Mouse (Mus musculus) thymus, adult 2 months (tissue): ENCODE data around the gene Svbp. TPM values are rescaled to one million over a fixed set of nuclear protein-coding genes. Genes with fewer than 3 reads are reported as not detected.

Experiments used
- DNase-seq: peaks from one replicate; pipeline ENCODE4 v3.0.0; 2021
- H3K27ac ChIP-seq: fragments of 200-500 bp; 2 replicates; pipeline ENCODE4 v1.5.1; 2012; ENCODE audit warnings: low read length, control low read depth; ENCODE audit not compliant: control insufficient read depth, insufficient read depth
- H3K27me3 ChIP-seq: fragments of 200-500 bp; 2 replicates; pipeline ENCODE4 v1.6.1; 2012; ENCODE audit warnings: mild to moderate bottlenecking, low read length, moderate library complexity, mixed read lengths; ENCODE audit not compliant: control insufficient read depth, insufficient read depth
- H3K36me3 ChIP-seq: fragments of 200-500 bp; 2 replicates; pipeline ENCODE4 v1.6.1; 2012; ENCODE audit warnings: mild to moderate bottlenecking, low read length, moderate library complexity; ENCODE audit not compliant: control insufficient read depth, insufficient read depth
- H3K4me1 ChIP-seq: fragments of 200-500 bp; replicated peaks from 2 replicates; pipeline ENCODE4 v1.6.1; 2012; ENCODE audit warnings: low read length; ENCODE audit not compliant: control insufficient read depth, insufficient read depth
- H3K4me3 ChIP-seq: fragments of 200-500 bp; 2 replicates; pipeline ENCODE4 v1.5.1; 2012; ENCODE audit warnings: mild to moderate bottlenecking, low read length, control low read depth, moderate library complexity; ENCODE audit not compliant: control insufficient read depth, insufficient read depth
- CTCF ChIP-seq: fragments of 200-500 bp; IDR thresholded peaks from 2 replicates; pipeline ENCODE4 v1.5.1; 2012; ENCODE audit warnings: mild to moderate bottlenecking, control low read depth, low read length, moderate library complexity, borderline replicate concordance; ENCODE audit not compliant: control insufficient read depth, poor library complexity, insufficient read depth; ENCODE audit errors: extremely low read depth
- POLR2A ChIP-seq: fragments of 200-500 bp; IDR thresholded peaks from 2 replicates; pipeline ENCODE4 v1.6.1; 2012; ENCODE audit warnings: mild to moderate bottlenecking, low read length, control low read depth, moderate library complexity; ENCODE audit not compliant: control insufficient read depth, poor library complexity, insufficient read depth; ENCODE audit errors: extremely low read depth
- WGBS: fragments of 180-500 bp; shearing (Covaris S2); methylation state at CpG from one replicate; pipeline ENCODE4 v1.1.7; 2018; 5-methylcytosine and 5-hydroxymethylcytosine counted together
- polyA plus RNA-seq: library from polyadenylated mRNA; depleted of rRNA; stranded (reverse); fragments of >200 nt; gene quantifications from 2 replicates; pipeline ENCODE4 v1.2.3, GENCODE M21; 2012

The Svbp gene
- polyA plus RNA-seq, 1 experiment = 59.8 TPM

GRCm38 (mm10) chr4:119188060-119188785 lies 6.9 kb upstream of the Svbp start:
- TF ChIP-seq POLR2A (no peak), CTCF (no peak)
- H3K27ac ChIP-seq = no peak overlapping the region
- H3K27me3 ChIP-seq = no peaks in the 10 kb centered on the region
- H3K4me1 ChIP-seq = no peaks in the 10 kb centered on the region; the same call in 1 of the 2 replicates
- no peaks in the 10 kb centered on the region for H3K36me3 ChIP-seq
- WGBS = 34% methylated on average over 11 of the region's 11 CpGs
- no peak for DNase-seq
- H3K4me3 ChIP-seq = no peak overlapping the region

DNA sequence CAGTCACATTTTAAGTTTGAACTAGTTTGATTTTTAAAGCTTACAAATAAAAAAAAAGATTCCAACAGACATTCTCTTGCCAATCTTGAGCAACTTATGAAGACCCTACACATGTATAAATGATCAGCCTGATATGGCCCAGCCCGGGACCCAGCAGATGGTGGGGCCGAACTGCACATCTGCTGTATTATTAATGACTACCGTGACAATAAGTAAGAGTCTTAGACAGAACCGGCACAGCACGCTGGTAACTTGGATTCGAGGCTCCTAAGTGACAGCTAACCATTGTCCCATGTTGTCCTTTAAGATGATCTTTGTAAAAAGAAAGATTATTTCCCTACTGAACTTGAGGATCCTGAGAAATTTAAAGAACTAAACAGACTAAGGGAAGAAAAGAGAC lies 5.7 kb upstream of the Svbp start:
- Histone ChIP-seq H3K4me3 (no peak overlapping the region), H3K4me1 (no peaks in the 10 kb centered on the region), H3K27ac (no peak overlapping the region), H3K27me3 (no peaks in the 10 kb centered on the region), H3K36me3 (no peaks in the 10 kb centered on the region)
- TF ChIP-seq POLR2A (no peak), CTCF (no peak)
- WGBS = 95% methylated on average over 6 of the region's 6 CpGs
- no peak for DNase-seq

- no peak within 1 kb of the TSS for H3K27ac ChIP-seq
Observed at GRCm38 (mm10) chr4:119189864-119190263, 5.2 kb upstream of the Svbp start, which contains the start of gene Ermap. Gene Ermap, minus strand, starts transcription at chr4:119190011.

DNA sequence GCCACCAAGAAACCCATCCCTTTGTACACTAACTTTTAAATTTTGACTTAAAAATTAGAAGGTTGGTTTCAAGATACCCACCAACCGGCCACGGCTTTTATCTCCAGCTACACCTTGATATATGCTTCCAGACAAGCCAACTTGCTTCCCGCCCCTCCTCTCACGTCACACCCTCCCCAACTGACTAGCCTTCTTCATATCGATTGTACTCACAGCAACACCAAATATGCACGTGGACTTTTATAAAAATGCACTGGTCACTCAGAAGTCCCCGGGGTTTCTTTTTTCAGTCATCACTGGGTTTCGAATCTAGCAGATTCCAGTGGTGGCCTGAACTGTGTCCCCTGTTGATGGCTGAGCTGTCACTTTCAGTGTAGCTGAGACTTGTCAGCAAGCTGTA lies 4.5 kb upstream of the Svbp start:
- DNase-seq = no peak
- TF ChIP-seq CTCF (no peak), POLR2A (no peak)
- WGBS = 87% methylated on average over 8 of the region's 8 CpGs
- Histone ChIP-seq H3K36me3 (no peaks in the 10 kb centered on the region), H3K27ac (no peak overlapping the region), H3K4me3 (no peak overlapping the region), H3K4me1 (peaks cover under 1% of the 10 kb centered on the region; the same call in 1 of the 2 replicates), H3K27me3 (no peaks in the 10 kb centered on the region)

More at GRCm38 (mm10) chr4:119189864-119190263, 5.2 kb upstream of the Svbp start, which contains the start of gene Ermap:
- Histone ChIP-seq H3K4me3 (no peak within 1 kb of the TSS), H3K4me1 (no peaks in the 10 kb centered on the region), H3K27me3 (no peaks in the 10 kb centered on the region), H3K36me3 (no peaks in the 10 kb centered on the region)
- TF ChIP-seq CTCF (no peak), POLR2A (no peak)
- 87% methylated on average over 6 of the region's 6 CpGs for WGBS
- DNase-seq = no peak

DNA sequence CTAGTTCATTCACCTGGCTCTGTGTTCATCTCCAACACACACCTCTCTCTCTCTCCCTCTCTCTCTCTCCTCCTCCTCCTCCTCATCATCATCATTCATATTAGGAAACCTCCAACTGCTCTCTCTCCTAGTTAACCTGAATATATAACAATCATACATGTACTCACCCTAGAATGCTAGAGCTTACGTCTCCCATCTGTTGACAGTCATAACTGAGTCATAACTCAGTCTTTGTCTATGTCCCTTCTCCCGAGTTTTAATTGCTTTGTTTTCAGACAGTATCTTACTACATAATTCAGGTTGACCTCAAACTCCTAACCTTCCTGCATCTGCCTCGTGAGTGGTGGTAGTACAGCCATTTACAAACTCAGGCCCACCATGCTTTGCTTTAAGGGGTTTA lies 3.8 kb upstream of the Svbp start:
- peaks cover 7% of the 10 kb centered on the region for H3K4me1 ChIP-seq
- DNase-seq = no peak
- no peaks in the 10 kb centered on the region for H3K27me3 ChIP-seq
- WGBS = 76% methylated on average over 3 of the region's 3 CpGs
- H3K27ac ChIP-seq = no peak overlapping the region
- no peak overlapping the region for H3K4me3 ChIP-seq
- no peaks in the 10 kb centered on the region for H3K36me3 ChIP-seq
- TF ChIP-seq CTCF (no peak), POLR2A (no peak)

DNA sequence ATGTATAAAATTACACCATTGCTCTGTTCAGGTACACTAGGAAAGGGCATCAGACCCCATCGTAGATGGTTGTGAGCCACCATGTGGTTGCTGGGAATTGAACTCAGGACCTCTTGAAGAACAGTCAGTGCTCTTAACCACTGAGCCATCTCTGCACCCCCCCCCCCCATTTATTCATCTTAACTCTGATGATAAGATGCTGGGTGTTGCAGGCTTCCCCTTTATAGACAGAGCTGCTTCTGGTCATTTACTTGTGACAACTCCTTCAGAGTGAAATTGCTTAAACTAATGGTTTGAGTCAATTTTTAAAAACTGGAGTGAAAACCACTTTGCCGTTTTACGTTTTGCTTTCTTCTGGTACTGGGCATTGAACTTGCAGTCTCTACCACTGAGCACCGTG lies 2.3 kb upstream of the Svbp start:
- H3K36me3 ChIP-seq = no peaks in the 10 kb centered on the region
- TF ChIP-seq POLR2A = no peak
- TF ChIP-seq CTCF = no peak
- no peak overlapping the region for H3K4me3 ChIP-seq
- DNase-seq = no peak
- H3K27ac ChIP-seq = no peak overlapping the region
- H3K4me1 ChIP-seq = peaks cover 9% of the 10 kb centered on the region
- no peaks in the 10 kb centered on the region for H3K27me3 ChIP-seq
- 96% methylated on average over 4 of the region's 4 CpGs for WGBS
